ENCODE assay signal across 9 mouse cellular contexts in the genomic region with DNA sequence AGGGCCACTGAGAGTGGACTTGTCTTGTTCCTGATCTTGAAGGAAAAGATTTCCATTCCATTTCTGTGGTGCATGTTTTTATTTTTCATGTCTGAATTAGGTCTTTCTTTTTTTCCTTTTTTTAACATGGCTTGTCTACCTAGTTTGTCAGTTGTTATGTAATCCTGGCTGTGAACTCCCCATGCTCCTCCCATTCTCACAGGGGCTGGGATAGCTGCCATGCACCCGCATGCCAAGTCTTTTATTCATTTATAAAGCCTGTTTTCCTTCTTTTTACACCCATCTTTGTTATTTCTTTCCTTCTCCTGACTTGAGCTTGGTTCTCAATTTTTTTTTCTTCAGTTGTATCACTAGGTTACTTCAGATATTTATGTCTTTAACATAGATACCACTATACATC.
A peak's percentile ranks its signal among the peaks of the same experiment; 100 is the strongest.
DNase-seq lines count a peak whose midpoint lies in the region; ATAC-seq lines count a peak whose summit lies in the region.
"Had no signal": no experiment of that assay in that cellular context is flagged by ENCODE, and none has a peak within 500 bp of the region (broad histone marks: within the 10 kb centered on the region; RNA-seq: fewer than 3 reads in every experiment).

No protein-coding gene starts in this region.

- no peaks in the 10 kb centered on the region for H3K27me3 ChIP-seq in heart, embryonic 12.5 days (replicated peaks)

- WGBS in heart, embryonic 12.5 days, result 85% methylated on average over 1 of the region's 1 CpGs

- H3K9me3 ChIP-seq in heart, embryonic 12.5 days (replicated peaks), result no peaks in the 10 kb centered on the region

- no peak for ATAC-seq in heart, embryonic 12.5 days (ENCODE audit: insufficient number of reproducible peaks, low FRiP score)
- ATAC-seq: forebrain, embryonic 16.5 days had no signal

- H3K27ac ChIP-seq in heart, embryonic 12.5 days (ENCODE audit: poor library complexity, severe bottlenecking), result no peak overlapping the region

- no peak overlapping the region for H3K4me3 ChIP-seq in heart, embryonic 12.5 days

- no peak overlapping the region for H3K4me2 ChIP-seq in heart, embryonic 12.5 days

- peak; percentile 94 for DNase-seq in heart, adult 11 months
- DNase-seq in lung, adult 18-20 months, result peak; percentile 34 to 46
- no peak for DNase-seq in lung, postnatal 4 days
- DNase-seq in heart, postnatal 14 days, result peak; percentile 27 to 37
- DNase-seq in skeletal muscle tissue, adult 2 months (ENCODE audit: low read depth, low spot score), result peak; percentile 36
- no peak for DNase-seq in c-Kit-positive CD71-positive TER-119-positive erythroid progenitor cells, embryonic 14.5 days (ENCODE audit: low spot score)
- DNase-seq: cerebellum, adult 11 months had no signal

- no peak overlapping the region for H3K9ac ChIP-seq in heart, embryonic 12.5 days

- H3K36me3 ChIP-seq in heart, embryonic 12.5 days, result no peaks in the 10 kb centered on the region

- H3K4me1 ChIP-seq in heart, embryonic 12.5 days (replicated peaks), result peaks cover 22% of the 10 kb centered on the region

- intact Hi-C loops in heart, postnatal 14 days (cut with DNase I), result no loop called here

Comparison
In these comparisons a context has a peak if more than half of its experiments do, and no peak if none do; other contexts are left out.
1. DNase-seq: peak in heart, adult 11 months (single experiment), lung, adult 18-20 months (2 of 2), heart, postnatal 14 days (2 of 2) and skeletal muscle tissue, adult 2 months (single experiment); none in lung, postnatal 4 days (0 of 2) and c-Kit-positive CD71-positive TER-119-positive erythroid progenitor cells, embryonic 14.5 days (single experiment).